Mouse (Mus musculus): Measurements from ENCODE around the gene Myo16. TPM values are rescaled to one million over a fixed set of nuclear protein-coding genes. Genes with fewer than 3 reads are reported as not detected.

The Myo16 gene
- total RNA-seq, 2 experiments from 2014 or later = 1.7 to 2.7 TPM

DNA sequence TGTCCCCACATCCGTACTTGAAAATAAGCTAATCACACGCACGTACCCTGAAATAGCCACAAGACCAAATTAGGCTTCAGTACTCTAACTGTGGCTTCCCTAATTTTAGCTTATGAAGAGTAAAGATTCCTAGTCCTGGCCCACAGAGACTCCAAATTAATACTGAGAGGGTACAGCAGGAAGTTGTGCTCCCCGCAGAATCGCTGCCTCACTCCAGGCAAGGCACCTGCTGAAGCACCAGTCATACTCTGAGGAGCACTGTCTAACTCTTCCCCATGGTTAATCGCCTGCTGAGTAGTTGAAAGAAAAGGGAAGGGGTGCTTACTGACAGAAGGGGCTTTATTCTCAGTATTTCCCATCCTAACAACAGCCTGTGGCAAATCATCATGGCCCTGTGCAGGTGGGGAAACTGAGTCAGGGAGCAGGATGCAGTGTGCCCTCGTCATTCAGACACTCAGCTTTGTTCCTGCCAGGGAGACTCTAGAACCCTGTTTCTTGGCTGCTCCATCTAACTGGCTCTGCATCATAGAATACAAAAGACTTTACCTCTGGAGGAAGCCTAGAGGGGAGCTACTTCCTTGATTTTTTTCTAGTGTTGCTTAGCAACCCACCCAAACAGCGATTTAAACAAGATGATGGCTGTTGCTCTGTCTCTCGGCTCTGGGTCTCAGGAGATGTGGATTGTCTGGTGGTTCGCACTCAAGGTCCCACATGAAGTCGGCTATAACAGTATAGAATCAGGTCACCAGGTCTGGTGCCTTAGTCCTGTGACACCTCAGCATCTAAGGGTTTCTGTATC, 411.7 kb downstream of the Myo16 start:
- intact Hi-C loops (cut with DNase I; ENCODE audit: low total_unique reads) = loop anchor here (5.0 kb wide), 1 partner anchor 622 kb away; no protein-coding TSS in a partner anchor
- no peak for DNase-seq

DNA sequence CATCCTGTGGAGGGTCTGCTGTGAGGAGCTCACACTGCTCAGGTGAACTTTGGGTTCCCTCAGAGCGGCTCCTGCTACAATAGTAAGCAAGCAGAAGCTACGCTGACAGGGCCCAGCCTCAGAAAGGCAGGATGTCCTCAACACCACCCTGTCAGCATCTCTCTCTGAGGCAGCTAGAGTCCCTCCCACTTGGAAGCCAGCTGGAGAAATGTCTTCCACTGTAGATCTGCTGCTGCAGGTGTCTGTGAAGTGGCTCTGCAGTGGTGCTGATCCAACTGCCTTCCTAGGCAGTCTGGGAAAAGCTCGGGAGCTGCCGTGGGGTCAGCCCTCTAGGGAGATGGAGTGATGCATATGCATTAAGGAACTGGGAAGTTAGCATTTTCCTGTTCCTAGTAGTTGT, 414.7 kb downstream of the Myo16 start:
- intact Hi-C loops (cut with DNase I; ENCODE audit: low total_unique reads) = loop anchor here (5.0 kb wide), 1 partner anchor 619 kb away; no protein-coding TSS in a partner anchor
- DNase-seq = no peak

GRCm38 (mm10) chr8:10574096-10574495, 420.4 kb downstream of the Myo16 start:
- intact Hi-C loops (cut with DNase I; ENCODE audit: low total_unique reads) = loop anchor here (5.0 kb wide), 1 partner anchor 132 kb away; no protein-coding TSS in a partner anchor
- peak; percentile 80 for DNase-seq

DNA sequence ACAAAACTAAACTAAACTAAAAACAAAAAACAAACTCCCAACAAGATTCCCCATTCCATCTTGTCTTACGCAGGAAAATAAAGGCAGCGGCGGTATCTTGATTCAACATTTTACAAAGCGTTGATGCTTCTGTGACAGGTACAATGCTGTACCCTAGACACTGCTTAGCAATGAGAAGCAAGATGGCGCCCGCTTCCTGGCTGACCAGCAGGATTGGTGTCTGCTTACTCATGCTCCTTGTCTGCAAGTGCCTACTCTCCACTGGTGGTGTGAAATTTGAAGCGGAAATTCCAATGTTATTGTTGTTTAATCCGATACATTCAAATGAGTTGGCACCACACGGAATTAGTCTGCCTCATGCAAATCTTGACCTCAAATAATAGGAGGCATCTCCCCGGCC, 421.5 kb downstream of the Myo16 start:
- DNase-seq = no peak
- intact Hi-C loops (cut with DNase I; ENCODE audit: low total_unique reads) = loop anchor here (5.0 kb wide), 2 partner anchors 432 to 607 kb away; partner anchors contain the start of gene Irs2

DNA sequence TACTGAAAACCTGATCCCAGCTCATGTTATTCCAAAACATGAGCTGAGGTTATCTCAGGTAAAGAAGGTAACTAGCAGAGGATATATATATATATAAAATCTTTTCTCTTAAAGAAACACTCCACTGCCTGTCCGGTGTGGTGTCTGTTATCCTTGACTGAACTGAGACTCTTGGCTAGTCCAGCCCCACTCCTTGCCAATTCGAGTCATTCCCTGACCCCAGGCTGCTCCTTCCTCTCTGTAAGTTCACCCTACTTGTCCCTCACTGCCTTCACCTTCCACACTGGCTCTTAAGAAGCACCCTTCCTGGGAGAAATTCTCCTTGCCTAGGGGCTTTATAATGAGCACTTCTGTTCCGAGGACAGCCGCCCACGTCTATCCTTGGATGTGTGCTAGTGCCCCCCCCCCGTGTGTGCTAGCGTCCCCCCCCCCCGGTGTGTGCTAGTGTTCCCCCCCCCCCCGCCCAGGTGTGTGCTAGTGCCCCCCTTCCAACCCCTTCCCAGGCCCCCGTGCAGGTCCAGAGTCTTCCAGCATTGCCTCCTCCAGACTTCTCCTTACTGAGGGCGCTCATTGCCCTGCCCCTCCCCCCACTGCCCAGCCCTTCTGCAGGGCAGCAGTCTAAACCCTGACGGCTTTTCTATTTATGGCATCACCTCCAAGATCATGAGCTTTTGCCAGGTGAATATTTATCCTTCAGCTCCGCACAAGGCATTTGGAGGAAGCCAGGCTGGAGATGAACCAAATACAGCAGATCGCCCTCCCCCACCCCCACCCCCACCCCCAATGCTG, 433.4 kb downstream of the Myo16 start:
- peak; percentile 64 for DNase-seq
- intact Hi-C loops (cut with DNase I; ENCODE audit: low total_unique reads) = no loop called here

DNA sequence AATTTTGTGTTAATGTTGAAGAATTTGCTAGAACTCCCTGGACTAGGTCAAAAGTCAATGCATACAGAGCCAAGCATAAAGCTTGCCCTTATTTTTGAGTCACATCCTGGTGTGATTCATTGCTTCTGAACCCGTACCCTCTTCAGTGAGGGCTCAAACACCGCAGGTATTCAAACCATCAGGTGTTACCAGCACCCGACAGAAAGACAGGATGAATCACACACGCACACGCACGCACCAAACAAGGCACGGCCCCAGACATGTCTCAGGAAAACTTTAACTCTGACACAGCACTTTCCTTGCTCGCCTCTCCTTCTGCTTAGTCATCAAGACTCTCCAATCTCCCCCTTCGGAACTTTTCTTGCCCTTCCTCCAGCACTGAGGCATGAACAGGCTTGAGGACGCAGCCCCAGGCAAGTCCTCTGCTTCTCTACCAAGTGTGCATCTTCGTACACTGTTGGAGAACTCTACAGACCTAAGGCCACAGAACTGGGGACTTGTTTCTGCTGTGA, 435.8 kb downstream of the Myo16 start:
- intact Hi-C loops (cut with DNase I; ENCODE audit: low total_unique reads) = no loop called here
- no peak for DNase-seq

DNA sequence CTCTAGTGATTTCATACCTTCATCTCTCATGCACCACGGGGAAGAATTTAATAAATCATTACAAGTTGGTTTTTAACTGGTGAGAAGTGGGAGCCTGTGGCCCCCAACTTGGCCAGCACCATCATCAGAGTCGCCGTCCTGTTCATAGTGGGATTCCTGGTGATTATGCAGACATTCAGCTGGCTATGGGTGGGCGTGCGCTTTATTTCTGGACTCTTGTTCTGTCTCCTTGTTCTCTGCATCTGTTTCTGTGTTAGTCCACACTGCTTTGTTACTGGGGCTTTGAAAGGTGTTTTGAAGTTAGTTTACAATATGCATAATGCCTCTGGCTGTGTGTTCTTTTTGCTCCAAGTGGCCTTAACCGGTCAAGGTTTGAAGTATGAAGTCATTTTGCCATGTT, 439.2 kb downstream of the Myo16 start:
- intact Hi-C loops (cut with DNase I; ENCODE audit: low total_unique reads) = no loop called here
- DNase-seq = no peak

- intact Hi-C loops (cut with DNase I; ENCODE audit: low total_unique reads) = no loop called here
- no peak for DNase-seq
Observed at GRCm38 (mm10) chr8:10596353-10596752, 442.6 kb downstream of the Myo16 start.

DNA sequence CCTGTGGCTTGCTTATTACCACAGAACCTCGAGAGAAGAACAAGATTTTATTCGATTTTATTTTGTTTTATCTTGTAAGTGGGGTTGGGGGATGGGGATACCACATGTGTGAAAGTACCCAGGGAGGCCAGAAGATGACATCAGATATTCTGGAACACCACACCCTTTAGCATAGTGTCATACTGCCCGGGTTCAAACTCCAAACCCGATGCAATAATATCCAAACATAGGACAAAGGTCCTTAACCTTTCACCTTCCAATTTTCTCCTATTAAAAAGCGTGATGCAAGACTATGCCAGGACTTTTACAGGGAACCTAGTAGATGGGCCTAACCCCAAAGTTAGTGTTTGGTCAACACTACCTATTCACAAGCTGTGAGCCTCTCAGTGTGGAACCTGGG, 443.9 kb downstream of the Myo16 start:
- no peak for DNase-seq
- intact Hi-C loops (cut with DNase I; ENCODE audit: low total_unique reads) = no loop called here

- no peak for DNase-seq
- intact Hi-C loops (cut with DNase I; ENCODE audit: low total_unique reads) = no loop called here
Observed at GRCm38 (mm10) chr8:10598889-10599288, 445.2 kb downstream of the Myo16 start.

DNA sequence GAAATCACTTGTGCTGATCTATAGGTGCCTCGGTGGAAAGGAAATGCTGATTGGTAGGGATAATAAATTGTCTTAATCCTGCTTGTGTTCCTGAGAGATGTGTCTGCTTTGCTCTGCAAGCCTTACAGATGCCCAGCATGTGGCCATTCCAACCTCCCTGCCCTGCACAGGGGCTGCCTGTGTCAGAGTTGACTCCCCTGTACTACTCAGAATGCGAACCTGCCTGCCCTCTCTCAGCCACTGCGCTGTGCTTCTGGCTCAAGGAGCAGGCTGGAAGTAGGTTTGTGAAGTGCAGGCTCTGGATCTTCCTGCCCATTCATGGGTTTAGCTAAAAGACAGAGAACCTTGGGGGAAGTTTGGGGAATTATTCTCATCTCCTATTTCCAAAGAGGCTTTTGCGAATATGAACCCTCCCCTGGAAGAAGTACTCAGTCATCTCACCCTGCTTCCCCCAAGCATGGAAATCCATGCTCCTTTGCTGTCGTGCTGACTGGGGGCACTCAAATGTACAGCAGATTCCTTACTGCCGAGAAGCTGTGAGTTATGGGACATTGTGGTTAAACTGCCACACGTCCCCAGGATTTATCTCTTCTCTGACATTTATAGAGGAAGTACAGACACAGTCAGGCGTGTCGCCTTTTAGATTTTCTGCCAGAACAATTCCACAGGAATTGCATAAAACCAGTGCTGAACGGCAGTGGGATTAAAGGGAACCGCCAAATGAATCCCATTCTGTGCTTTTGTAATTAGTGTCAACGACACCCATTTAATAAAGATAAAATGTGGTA, 452.5 kb downstream of the Myo16 start:
- intact Hi-C loops (cut with DNase I; ENCODE audit: low total_unique reads) = no loop called here
- DNase-seq = no peak

- DNase-seq = no peak
- intact Hi-C loops (cut with DNase I; ENCODE audit: low total_unique reads) = no loop called here
Observed at GRCm38 (mm10) chr8:10606816-10607209, 453.1 kb downstream of the Myo16 start.

GRCm38 (mm10) chr8:10611636-10612035, 457.9 kb downstream of the Myo16 start:
- intact Hi-C loops (cut with DNase I; ENCODE audit: low total_unique reads) = no loop called here
- no peak for DNase-seq

DNA sequence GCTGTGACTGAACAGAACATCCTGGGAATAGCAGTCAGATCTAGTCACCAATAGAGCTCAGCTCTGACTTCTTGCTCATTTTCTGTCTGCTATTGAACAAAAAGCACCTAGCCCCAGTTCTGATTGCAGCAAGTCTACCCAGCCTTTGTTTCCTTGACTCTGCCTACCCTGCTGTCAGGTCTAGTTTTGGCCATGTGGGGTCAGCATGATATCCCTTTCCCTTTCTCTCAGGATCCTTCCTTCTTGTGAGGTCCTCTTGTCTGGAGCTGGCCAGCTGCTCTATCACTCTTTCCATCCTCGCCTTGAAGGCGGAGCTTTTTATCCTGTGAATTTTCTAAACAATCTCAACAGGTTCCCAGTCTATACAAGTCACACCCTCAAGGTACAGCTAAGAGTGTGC, 459.7 kb downstream of the Myo16 start:
- intact Hi-C loops (cut with DNase I; ENCODE audit: low total_unique reads) = no loop called here
- no peak for DNase-seq

DNA sequence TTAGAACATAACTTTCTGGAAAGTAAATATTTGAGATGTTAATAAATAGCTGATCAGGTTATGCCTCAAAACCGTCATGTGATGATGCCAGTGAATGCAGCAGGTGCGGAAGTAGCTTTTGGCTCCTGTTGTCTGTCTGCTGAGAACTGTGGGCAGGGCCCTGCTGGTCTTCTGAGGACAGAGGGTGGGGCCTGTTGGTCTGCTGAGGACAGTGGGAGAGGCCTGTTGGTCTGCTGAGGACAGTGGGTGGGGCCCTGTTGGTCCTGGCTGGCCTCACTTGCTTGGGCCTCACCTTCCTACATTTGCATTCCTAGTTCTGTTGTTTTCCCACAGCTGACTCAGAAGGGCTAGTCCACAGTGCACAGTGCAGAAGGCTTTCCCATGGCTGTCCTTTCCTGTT, 466.0 kb downstream of the Myo16 start:
- DNase-seq = peak; percentile 8
- intact Hi-C loops (cut with DNase I; ENCODE audit: low total_unique reads) = no loop called here

DNA sequence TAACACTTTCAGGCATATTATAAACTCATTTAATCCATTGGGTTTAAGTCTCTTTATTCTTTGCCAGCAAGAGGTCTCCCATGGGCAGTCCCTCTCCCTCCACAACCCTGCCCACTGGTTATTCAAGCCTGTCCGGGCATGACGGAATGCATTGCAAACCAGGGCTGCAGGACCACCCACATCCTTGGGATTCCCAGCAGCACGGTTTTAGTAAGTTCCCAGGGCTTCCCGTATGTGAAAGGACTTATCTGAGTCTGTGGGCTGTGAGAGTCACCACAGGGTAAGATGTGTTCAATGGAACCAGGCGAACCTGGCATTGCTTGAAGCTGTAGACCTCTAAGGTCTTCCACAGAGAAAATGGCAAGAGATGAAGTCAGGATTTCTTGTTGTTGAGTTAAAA, 471.6 kb downstream of the Myo16 start:
- intact Hi-C loops (cut with DNase I; ENCODE audit: low total_unique reads) = no loop called here
- no peak for DNase-seq

DNA sequence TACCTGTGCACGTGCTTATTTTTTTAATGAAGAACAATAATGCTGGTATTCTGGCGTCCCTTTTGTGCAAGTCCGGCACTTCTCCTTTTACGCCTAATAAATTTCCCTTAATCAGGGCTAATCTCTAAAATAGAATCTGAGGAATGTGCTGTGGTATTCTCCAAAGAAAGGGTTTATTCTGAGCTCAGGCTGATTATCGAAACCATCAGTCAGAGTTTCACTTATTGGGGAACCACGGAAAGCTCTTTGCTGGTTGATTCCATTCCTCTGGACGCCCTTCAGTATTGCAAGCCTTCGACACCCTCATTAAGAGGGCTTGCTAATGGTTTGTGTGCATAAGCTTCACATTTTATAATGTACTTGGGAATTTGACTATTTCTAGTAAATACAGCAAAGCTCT, 475.0 kb downstream of the Myo16 start:
- no peak for DNase-seq
- intact Hi-C loops (cut with DNase I; ENCODE audit: low total_unique reads) = no loop called here

- no peak for DNase-seq
- intact Hi-C loops (cut with DNase I; ENCODE audit: low total_unique reads) = no loop called here
Observed at GRCm38 (mm10) chr8:10629862-10630261, 476.2 kb downstream of the Myo16 start.

GRCm38 (mm10) chr8:10631006-10631405, 477.3 kb downstream of the Myo16 start:
- DNase-seq = no peak
- intact Hi-C loops (cut with DNase I; ENCODE audit: low total_unique reads) = no loop called here

GRCm38 (mm10) chr8:10632603-10633002, 478.9 kb downstream of the Myo16 start:
- no peak for DNase-seq
- intact Hi-C loops (cut with DNase I; ENCODE audit: low total_unique reads) = no loop called here
